Mouse (Mus musculus) lung, embryonic 16.5 days (tissue): ENCODE results near the gene Ubap2l. TPM values are rescaled to one million over a fixed set of nuclear protein-coding genes. Genes with fewer than 3 reads are reported as not detected.

Experiments used
- ATAC-seq: fragments of 200-750 bp; cut with Nextera tagmentation; 2 replicates; pipeline ENCODE4 v1.8.0; 2017; ENCODE audit warnings: low read depth, mild to moderate bottlenecking, moderate library complexity
- H3K27ac ChIP-seq: fragments of 300-500 bp; sonication (generic); 2 replicates; pipeline ENCODE4 v1.5.1; 2014; ENCODE audit warnings: mild to moderate bottlenecking, control low read depth, low read length
- H3K27me3 ChIP-seq: fragments of 300-500 bp; sonication (generic); 2 replicates; pipeline ENCODE4 v1.6.1; 2014; ENCODE audit warnings: low read depth, low read length, mixed read lengths; ENCODE audit not compliant: control insufficient read depth, insufficient read depth
- H3K36me3 ChIP-seq: fragments of 300-500 bp; sonication (generic); 2 replicates; pipeline ENCODE4 v1.6.1; 2014; ENCODE audit warnings: low read length; ENCODE audit not compliant: control insufficient read depth, insufficient read depth
- H3K4me1 ChIP-seq: fragments of 300-500 bp; sonication (generic); replicated peaks from 2 replicates; pipeline ENCODE4 v1.6.1; 2014; ENCODE audit warnings: low read length, mixed read lengths; ENCODE audit not compliant: control insufficient read depth, insufficient read depth
- H3K4me2 ChIP-seq: fragments of 300-500 bp; sonication (generic); 2 replicates; pipeline ENCODE4 v1.6.1; 2014; ENCODE audit warnings: low read depth, low read length, control low read depth
- H3K4me3 ChIP-seq: fragments of 300-500 bp; sonication (generic); 2 replicates; pipeline ENCODE4 v1.5.1; 2014; ENCODE audit warnings: mild to moderate bottlenecking, low read length, control low read depth
- H3K9ac ChIP-seq: fragments of 300-500 bp; sonication (generic); 2 replicates; pipeline ENCODE4 v1.6.1; 2014; ENCODE audit warnings: low read length, control low read depth
- H3K9me3 ChIP-seq: fragments of 300-500 bp; sonication (generic); 2 replicates; pipeline ENCODE4 v1.6.1; 2016; ENCODE audit warnings: low read length; ENCODE audit not compliant: control insufficient read depth
- WGBS: fragments of 180-500 bp; shearing (Covaris S2); extraction: QIAGEN DNeasy Blood & Tissue Kit; methylation state at CpG from one replicate; pipeline ENCODE4 v1.1.7; 2014; 5-methylcytosine and 5-hydroxymethylcytosine counted together
- polyA plus RNA-seq: library from polyadenylated mRNA; unstranded; fragments of >200 nt; fragmentation: Nextera tagmentation; extraction: Ambion mirVana; gene quantifications from 2 replicates; pipeline ENCODE4 v1.2.1, GENCODE M21; 2015

The Ubap2l gene
- polyA plus RNA-seq, 1 experiment from 2014 or later: 167 TPM

- 44% methylated on average over 4 of the region's 4 CpGs for WGBS
- Histone ChIP-seq H3K27me3 (no peaks in the 10 kb centered on the region), H3K4me2 (peak overlapping the region; percentile 68; the same call in 1 of the 2 replicates), H3K4me3 (no peak overlapping the region), H3K9ac (no peak overlapping the region), H3K4me1 (peaks cover 45% of the 10 kb centered on the region), H3K9me3 (no peaks in the 10 kb centered on the region), H3K27ac (peak overlapping the region; percentile 99), H3K36me3 (peaks cover 25% of the 10 kb centered on the region)
- no peak for ATAC-seq
Measured at GRCm38 (mm10) chr3:90084790-90085189, 32.4 kb upstream of the Ubap2l start.

DNA sequence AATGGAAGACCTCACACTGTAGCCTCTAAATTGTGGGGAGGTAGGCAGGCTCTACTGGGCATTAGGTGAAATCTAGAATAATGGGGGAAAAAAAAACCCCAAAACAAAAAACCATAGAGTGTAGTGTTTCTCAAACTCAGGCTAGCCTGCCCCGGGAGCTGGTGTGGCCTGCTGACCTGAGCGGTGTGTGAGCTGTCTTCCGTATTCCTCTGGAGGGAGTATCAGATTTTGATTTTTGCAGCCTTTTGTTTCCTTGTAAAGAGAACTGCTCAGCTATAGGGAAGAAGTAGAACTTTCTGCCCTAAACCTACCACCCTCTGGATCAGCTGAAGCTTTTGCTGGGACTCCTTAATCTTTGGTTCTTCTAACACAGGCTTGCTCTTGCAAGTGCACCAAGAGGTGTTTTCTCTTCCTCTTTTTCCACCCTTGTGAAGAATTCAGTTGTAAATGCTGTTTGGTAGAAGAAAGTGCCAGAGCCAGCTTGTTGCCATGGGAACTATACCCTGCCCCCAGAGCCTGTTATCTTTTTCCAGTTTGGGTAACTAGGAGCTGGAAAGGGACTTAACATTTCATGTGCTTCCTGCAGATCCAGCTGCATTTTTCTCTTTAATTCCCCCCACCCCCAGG is 31.4 kb upstream of the Ubap2l start:
- Histone ChIP-seq H3K4me3 (peak overlapping the region; percentile 23), H3K9me3 (no peaks in the 10 kb centered on the region), H3K9ac (peak overlapping the region; percentile 19), H3K27me3 (no peaks in the 10 kb centered on the region), H3K27ac (peak overlapping the region; percentile 99), H3K4me2 (peak overlapping the region; percentile 68), H3K36me3 (peaks cover 17% of the 10 kb centered on the region), H3K4me1 (peaks cover 47% of the 10 kb centered on the region)
- no peak for ATAC-seq
- 30% methylated on average over 3 of the region's 3 CpGs for WGBS

- 24% methylated on average over 5 of the region's 5 CpGs for WGBS
- Histone ChIP-seq H3K4me3 (peak overlapping the region; percentile 23), H3K27me3 (no peaks in the 10 kb centered on the region), H3K27ac (peak overlapping the region; percentile 99), H3K4me2 (peak overlapping the region; percentile 68), H3K9me3 (no peaks in the 10 kb centered on the region), H3K9ac (peak overlapping the region; percentile 19), H3K4me1 (peaks cover 50% of the 10 kb centered on the region), H3K36me3 (peaks cover 9% of the 10 kb centered on the region)
- no peak for ATAC-seq
Measured at GRCm38 (mm10) chr3:90083034-90083433, 30.6 kb upstream of the Ubap2l start.

GRCm38 (mm10) chr3:90081365-90082240 is 29.2 kb upstream of the Ubap2l start:
- ATAC-seq: no peak

GRCm38 (mm10) chr3:90080498-90080863 is 28.1 kb upstream of the Ubap2l start:
- H3K27ac ChIP-seq: peak overlapping the region; percentile 99
- no peaks in the 10 kb centered on the region for H3K9me3 ChIP-seq
- no peaks in the 10 kb centered on the region; the same call in 1 of the 2 replicates for H3K36me3 ChIP-seq
- H3K9ac ChIP-seq: peak overlapping the region; percentile 90
- 2% methylated on average over 6 of the region's 6 CpGs for WGBS
- H3K27me3 ChIP-seq: no peaks in the 10 kb centered on the region
- H3K4me1 ChIP-seq: peaks cover 46% of the 10 kb centered on the region
- peak overlapping the region; percentile 88 for H3K4me3 ChIP-seq
- peak; percentile 0; the same call in 1 of the 2 replicates for ATAC-seq
- peak overlapping the region; percentile 68 for H3K4me2 ChIP-seq

More at GRCm38 (mm10) chr3:90081365-90082240, 29.2 kb upstream of the Ubap2l start:
- Histone ChIP-seq H3K27ac (peak overlapping the region; percentile 99), H3K9me3 (no peaks in the 10 kb centered on the region), H3K4me3 (peak overlapping the region; percentile 88), H3K4me1 (peaks cover 52% of the 10 kb centered on the region), H3K9ac (peak overlapping the region; percentile 55), H3K36me3 (no peaks in the 10 kb centered on the region; the same call in 1 of the 2 replicates), H3K27me3 (no peaks in the 10 kb centered on the region), H3K4me2 (peak overlapping the region; percentile 68)
- 54% methylated on average over 5 of the region's 5 CpGs for WGBS

GRCm38 (mm10) chr3:90079763-90080497 is 27.5 kb upstream of the Ubap2l start:
- H3K4me2 ChIP-seq: peak overlapping the region; percentile 68
- H3K4me3 ChIP-seq: peak overlapping the region; percentile 88
- no peaks in the 10 kb centered on the region for H3K9me3 ChIP-seq
- peaks cover 41% of the 10 kb centered on the region for H3K4me1 ChIP-seq
- peak overlapping the region; percentile 90 for H3K9ac ChIP-seq
- H3K27ac ChIP-seq: peak overlapping the region; percentile 99
- no peaks in the 10 kb centered on the region for H3K27me3 ChIP-seq
- ATAC-seq: peak; percentile 65
- under 1% methylated on average over 46 of the region's 53 CpGs for WGBS
- H3K36me3 ChIP-seq: no peaks in the 10 kb centered on the region

GRCm38 (mm10) chr3:90079133-90079762 is 26.8 kb upstream of the Ubap2l start:
- no peaks in the 10 kb centered on the region for H3K9me3 ChIP-seq
- ATAC-seq: peak; percentile 95
- no peaks in the 10 kb centered on the region for H3K36me3 ChIP-seq
- under 1% methylated on average over 33 of the region's 33 CpGs for WGBS
- H3K9ac ChIP-seq: peak overlapping the region; percentile 90
- H3K4me1 ChIP-seq: peaks cover 34% of the 10 kb centered on the region
- peak overlapping the region; percentile 68 for H3K4me2 ChIP-seq
- H3K27ac ChIP-seq: peak overlapping the region; percentile 99
- peak overlapping the region; percentile 88 for H3K4me3 ChIP-seq
- H3K27me3 ChIP-seq: no peaks in the 10 kb centered on the region

- ATAC-seq: no peak
- WGBS: 42% methylated on average over 5 of the region's 5 CpGs
- H3K27me3 ChIP-seq: no peaks in the 10 kb centered on the region
- H3K4me3 ChIP-seq: no peak overlapping the region
- no peak overlapping the region for H3K9ac ChIP-seq
- no peak overlapping the region for H3K27ac ChIP-seq
- H3K4me2 ChIP-seq: no peak overlapping the region
- H3K9me3 ChIP-seq: no peaks in the 10 kb centered on the region
- peaks cover 24% of the 10 kb centered on the region for H3K4me1 ChIP-seq
- H3K36me3 ChIP-seq: no peaks in the 10 kb centered on the region
Measured at GRCm38 (mm10) chr3:90078224-90078623, 25.8 kb upstream of the Ubap2l start.
